Mouse (Mus musculus) telencephalon, adult 2 months (tissue): ENCODE results near the gene Glrb.

Experiments
- DNase-seq: peaks from one replicate; pipeline ENCODE4 v3.0.0-alpha.2; 2011; ENCODE audit warnings: low read depth, low spot score

The Glrb gene

DNA sequence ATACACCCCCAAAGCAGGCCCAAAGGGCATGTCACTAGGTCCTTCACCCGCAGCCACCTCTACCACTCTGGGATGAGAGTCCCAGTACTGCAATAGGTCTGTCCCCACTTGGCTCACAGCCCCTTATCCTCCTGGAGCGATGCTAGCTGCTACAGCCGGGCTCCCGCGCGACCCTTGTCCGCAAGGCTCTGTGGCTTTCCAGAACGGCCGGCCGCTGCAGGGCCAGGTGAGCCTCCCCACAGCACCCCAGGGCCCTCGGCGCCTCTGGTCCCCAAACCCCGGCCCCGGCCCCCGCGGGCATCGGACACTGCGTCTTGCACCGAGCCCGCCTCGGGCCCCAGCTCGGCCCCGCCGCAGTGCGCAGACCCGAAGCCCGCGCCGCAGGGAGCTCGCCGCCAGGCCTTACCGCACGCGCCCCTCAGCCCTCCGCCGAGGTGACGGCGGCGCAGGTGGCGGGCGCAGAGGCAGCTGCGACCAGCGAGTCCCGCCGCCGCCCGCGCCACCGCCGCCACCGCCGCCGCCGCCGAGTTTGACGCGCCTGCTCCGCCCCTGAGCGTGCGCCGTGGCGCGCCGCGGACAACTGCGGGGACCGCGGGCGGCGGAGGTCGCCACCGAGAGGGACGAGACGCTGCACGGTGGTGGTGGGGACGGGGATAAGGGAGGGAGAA lies at the start of gene Glrb:
TSS of gene Glrb (minus strand) at position 550 of the 668 bp plus-strand sequence.
- no peak for DNase-seq

DNA sequence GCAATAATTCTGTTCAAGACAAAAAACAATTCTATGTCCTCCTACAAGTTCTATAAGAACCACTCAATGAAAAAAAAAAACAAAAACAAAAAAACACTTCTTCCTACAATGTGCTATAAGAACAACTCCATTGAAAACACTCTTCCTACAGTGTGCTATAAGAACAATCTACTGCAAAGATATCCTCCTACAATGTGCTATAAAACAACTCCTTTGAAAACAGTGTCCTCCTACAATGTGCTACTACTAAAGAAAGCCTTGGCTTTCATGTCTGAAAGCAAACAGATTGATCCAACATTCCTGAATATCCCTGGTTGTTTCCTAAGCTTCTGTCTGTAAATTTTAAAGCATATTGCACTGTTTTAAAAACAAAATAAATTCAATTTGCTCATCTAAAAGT lies 46.5 kb upstream of the Glrb start:
- DNase-seq, result peak; percentile 34

DNA sequence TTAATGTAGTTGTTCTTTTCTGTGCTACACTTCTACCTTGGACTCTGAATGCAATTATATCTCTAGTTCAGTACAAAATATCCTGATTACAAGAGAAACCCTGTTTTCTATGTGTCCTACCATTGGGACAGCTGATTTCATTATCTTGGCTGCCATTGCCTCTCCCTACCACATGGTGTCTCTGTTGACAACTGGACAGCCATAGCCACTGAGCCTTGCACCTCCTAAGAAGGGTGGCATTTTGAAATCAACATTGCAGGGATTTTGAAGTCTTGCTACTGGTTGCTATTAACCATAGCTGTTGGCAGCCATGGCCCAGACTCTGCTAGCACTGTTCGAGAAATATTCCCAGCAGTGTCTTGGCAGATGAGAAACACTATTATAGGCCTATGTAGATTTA lies 45.1 kb upstream of the Glrb start:
- DNase-seq, result peak; percentile 44

DNA sequence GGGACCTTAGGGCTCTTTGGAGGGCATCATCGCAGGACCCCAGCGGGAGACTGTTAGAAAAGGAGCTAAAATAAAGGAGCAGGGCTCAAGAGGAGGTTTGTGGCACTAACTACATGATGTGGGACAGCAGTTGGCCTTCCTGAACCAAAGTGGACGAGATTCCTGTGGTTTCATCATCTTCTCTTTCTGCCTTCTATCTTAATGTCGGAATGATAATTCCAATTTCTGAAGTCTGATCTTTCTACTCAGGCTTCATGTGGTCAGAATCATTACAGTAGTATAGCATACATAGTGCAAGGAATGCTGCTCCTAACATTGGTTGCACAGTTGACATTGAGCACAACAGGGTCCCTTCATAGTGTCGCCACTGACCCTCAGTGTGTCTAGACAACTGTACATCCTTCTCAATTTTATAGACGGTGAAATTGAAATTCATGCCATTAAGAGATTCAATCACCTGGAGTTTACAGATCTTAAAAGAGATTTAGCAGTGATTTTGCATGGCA lies 372 bp upstream of the Glrb start:
- no peak for DNase-seq

DNA sequence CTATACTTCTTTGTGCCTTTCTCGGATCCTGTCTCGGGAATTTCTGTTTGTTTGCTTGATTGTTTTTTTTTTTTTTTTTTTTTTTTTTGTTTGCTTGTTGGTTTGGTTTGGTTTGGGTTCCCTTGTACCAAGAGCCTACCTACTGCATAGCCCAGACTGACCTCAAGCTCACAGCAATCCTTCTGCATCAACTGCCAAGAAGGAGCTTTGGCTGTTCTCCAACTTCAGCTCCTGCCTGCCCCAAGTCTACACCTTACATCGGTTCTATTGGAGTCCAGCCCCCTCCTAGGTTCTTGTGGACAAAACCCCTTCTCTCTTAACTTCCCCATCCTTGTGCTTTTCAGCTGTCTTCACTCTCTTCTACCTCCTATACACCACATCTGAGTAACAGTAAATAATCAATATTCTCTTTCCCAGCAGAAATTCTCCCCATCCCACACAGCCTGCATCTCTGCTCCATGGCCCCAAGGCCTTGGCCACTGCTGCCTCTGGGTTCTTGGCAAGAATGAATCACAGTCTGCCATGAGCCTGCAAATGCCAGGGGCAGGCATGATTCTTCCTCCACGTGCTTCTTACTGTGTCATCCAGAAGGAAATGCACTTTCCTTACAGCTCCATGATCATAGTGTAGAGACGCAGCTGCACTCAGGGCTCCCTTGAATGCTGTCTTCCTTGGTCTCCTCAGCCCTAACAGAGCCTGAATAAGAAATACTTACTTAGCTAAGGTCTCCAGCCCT lies 18.5 kb downstream of the Glrb start:
- no peak for DNase-seq

DNA sequence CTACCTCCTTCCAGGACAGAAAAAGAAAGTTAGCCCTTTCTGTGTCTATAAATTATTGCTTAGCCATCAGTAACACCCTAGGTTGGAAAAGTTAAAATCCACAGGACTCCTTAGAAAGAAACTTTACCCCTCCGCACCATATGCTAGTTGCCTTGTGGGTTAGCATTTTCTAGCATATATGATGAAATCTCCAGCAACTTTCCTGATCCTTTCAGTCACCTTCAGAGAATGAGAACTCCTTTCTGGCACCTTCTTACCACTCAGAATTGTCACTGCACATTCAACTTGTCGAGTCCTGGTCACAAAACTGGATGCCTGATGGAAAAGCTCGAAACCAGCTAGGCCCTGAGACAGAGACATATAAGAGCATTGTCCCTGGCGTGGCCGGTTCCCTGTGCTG lies 19.1 kb downstream of the Glrb start:
- DNase-seq, result no peak

DNA sequence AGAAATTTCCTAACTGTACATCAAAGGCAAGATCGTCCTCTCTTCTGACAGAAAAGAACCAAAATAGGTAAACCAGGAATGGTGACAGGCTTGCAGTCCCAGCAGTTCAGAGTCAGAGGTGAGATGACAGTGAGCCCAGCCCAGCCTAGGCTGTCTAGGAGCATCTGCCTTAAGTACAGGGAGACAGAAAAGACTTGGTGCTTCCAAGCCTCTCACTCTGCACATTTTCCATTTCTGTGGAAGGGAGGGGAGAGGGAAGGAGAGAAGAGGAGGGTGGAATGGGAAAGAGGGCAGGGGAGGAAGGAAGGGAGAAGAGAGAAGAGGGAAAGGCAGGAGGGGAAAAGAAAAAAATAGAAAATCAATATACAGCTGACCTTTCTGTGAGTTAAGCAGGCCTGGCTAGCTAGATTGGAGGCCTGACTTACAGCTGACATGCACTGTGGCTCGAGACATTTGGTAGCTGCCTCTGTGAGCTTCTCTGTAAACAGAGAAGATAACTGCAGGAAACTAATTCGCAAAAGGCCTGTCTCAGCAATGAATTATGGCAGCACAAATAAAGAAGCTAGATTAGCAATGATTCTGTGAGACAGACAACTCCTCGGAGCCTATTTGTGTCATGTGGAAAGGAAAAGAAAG lies 20.3 kb downstream of the Glrb start:
- DNase-seq, result no peak

DNA sequence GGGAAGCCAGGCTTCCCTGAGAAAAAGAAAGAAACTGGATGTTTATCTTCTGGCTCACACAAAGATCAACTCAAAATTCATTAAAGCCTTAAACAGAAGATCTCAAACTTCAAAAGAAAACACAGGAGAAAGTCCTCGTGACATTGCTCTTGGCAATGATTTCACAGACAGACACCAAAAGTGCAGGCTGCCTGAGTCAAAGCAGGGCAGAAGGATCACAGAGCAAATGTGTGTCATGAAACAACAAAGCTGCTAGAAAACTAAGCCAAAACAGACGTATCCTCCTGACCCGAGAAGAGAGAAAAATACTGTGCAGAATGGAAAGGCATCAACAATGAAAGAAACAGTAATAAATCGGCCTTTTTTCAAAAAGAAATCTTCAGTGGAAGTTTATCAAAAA lies 22.4 kb downstream of the Glrb start:
- no peak for DNase-seq

DNA sequence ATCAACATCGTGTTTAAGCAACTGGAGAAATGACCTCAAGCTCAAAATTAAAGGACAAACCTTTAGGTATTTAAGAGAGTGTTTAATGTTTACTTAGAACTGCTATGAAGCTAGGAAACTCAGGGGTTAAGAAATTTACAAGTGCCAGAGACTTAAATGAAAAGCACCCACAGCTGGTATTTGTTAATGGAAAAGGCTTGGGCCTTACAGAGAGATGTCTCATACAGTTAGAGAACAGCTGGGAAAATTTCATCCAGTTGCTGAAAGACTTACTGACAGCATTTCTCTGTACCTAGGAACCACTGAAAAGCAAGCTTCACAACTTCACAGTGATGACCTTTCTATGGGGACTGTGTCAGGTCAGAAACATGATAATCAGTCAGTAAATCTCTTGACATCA lies 28.3 kb downstream of the Glrb start:
- DNase-seq, result no peak

DNA sequence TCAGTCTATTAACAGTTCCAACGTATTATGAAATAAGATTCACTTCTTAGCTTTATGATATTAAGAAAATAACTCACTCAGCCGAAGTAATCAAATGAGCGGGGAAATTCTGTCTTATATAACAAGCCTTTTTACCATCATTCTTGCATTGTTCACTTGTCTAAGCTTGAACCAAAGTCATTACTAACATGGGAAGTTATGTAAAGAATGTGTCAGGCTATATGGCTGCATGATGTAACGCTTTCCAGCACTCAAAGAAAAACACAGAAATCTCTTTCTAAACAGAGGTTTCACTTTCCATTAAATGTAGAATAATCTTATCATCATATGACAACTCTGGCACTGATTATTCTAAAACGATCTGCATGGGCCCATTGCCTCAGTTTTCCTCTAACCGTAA lies 29.9 kb downstream of the Glrb start:
- no peak for DNase-seq

DNA sequence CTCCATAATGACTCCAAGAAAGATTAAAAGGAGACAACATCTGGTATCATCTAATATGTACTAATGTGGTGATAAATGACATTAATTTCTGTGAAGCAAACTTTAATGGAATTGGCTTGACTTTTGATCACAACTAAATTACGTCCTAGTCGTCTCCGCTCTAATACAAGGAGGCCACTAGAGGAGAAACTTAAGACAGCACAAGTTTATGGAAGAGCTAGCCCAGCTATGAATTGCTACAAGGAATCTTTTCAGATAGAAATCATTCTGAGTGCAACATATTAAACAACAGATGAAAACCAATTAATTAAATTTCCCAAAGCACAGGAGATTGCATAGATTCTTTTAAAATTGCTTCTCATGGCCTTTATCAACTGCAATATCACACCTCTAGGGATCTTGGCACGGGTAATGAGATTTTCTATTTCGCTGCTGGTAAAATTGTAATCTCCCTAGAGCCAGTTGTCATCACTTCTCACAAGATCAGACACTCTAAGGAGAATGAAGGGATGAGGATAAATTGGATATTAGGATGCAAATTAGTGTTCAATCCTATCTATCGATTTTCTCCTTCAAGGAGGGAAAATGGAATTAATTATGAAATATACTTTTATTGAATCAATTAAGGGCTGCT lies 32.7 kb downstream of the Glrb start:
- DNase-seq, result no peak

DNA sequence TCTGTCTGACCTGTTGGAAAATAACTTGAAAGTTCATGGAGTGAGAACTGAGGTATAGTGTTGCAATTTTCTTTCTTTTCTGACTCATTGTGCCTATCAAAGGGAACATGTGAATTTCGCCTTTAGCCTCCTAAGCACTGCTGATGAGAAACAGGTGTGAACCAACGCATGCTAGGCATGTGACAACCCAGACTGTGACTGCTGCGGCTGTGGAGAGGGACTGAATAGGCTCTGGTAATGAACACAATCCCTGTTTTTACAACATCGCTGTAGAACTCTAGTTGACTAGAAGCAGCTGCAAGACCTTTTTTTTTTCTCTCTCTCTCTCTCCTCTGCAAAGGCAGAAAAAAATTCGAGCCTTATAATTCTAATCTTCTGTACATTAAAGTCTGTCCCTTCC lies 34.9 kb downstream of the Glrb start:
- DNase-seq, result no peak

DNA sequence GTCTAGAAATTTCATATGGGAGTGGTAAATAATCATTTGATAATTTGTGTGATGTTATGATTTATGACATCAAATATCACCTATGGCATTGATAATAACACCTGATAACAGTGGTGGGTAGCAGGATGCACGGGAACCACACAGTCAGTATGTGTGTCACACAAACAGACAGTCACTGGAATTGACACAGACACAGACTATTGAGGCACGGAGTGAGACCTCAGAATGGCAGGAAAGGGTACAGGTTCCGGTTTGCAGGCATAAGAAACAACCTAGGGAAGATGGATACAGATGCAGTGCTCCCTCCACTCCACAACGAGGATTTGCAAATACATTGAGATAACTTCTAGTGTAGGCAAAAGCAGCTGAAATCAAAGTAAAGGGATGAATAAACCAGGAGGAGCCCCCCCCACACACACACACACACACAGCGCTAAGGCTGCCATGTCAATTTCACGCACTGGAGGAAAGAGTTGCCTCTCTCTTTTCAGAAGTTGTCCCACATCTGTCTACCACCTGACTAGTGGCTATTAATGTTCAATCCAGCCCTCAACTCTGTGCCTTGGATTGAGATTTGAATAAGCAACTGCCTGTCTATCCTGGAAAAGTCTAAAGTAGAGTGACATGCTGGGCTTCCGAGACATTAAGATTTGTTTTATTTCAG lies 38.6 kb downstream of the Glrb start:
- no peak for DNase-seq

DNA sequence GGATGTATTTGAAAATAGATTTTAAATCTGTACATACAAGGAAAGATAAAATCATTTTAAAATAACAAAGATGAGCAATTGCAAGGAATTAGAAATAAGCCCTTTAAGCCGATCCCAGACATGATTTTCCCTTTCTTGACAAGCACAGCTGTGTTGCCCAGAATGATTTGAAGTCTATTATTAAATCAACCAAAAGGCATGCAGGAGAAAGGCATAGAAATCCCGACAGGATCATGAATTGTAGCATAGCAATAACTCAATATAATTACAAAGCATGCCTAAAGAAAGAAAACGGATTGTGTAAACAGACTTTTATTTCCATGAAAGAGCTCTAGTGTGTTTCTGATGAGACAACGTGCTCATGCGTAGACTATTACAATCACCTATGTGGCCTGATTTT lies 39.4 kb downstream of the Glrb start:
- no peak for DNase-seq

DNA sequence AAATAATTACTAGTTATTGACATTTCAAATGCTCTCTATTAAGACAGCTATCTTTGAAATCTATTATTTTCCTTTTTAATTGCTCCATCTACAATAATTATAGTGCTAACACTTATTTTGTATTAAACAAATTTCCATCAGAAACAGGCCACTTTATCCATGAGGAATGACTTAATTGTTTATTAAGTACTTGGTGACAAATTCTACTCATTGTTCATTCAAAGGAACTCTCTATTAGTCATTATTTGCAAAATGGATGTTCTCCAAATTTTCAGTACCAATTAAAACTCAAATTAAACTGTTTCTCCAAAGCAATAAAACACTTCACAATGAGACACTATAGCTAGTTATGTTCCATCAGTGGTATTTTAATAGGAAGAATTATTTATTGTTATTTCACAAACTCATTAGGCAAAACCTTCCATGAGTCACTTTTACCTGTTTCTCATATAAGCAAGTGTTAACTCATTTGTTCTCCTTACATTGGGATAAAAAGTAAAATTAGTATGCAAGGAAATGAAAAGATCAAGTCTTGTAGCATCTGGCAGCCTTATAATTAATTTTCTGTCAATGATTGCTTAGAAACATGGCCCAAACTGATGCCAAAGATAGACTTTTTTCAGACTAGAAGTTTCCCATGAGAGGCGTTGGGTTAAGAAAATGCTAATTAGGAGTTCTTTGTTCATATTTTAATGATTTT lies 41.8 kb downstream of the Glrb start:
- no peak for DNase-seq

DNA sequence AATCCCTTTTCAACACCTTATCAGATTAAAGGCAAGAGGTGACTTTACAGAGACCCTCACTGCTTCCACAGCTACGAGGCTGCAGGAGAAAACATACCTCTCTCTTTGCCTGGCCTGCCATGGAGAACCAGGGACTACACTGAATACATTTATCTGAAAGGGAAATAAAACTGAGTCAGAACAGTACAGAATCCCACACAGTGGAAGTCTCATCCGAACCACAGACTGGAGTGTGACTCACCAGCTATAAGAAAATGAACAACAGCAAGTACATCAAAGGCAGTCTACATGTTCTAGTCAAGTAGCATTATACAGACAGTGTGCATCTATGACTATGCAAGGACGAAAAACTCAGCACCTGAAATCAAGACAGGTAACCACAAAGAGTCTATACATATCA lies 46.1 kb downstream of the Glrb start:
- DNase-seq, result peak; percentile 62

DNA sequence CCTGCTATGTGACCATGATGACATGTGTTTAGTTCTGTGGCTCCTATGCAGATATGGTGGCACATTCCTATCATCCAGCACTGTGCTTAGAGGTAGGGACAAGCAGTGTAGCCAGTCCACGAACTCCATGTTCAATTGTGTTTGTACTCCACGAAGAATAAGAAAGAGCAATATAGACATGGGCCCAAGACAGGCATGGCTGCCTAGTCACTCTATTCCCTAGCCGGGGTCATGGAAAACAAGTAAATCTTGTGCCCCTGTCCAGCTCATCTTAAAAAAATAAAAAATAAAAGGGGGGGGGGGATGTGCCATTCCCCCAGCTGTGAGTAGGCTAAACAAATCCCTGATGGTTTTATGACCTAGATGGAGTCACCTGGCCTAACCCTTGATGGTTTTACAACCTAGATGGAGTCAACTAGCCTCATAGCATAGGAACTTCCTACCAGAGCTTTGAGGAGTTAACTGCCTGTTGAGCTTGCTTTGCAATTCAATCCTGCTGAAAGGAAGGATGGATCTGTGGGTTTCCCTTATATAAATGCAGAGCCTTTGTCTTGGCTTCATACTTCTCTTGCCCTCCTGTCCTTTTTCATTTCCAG lies 60.5 kb downstream of the Glrb start:
- DNase-seq, result no peak

DNA sequence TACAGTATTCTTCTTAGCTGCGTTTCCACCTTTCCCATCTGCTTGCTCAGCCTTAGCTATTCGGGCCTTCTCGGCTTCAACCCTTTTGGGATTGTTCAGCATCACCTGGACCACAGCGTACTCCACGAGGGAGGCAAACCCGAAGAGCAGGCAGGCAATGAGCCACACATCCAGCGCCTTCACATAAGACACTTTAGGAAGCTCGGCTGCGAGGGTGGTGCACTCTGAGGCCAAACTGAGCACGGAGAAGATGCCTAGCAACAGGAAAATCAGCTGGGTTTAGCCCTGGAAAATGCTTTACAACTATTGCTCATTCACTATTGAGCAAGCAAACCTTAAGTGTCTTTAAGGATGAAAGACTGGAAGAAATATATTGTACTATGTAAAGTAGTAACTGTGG lies 62.5 kb downstream of the Glrb start:
- DNase-seq, result no peak

DNA sequence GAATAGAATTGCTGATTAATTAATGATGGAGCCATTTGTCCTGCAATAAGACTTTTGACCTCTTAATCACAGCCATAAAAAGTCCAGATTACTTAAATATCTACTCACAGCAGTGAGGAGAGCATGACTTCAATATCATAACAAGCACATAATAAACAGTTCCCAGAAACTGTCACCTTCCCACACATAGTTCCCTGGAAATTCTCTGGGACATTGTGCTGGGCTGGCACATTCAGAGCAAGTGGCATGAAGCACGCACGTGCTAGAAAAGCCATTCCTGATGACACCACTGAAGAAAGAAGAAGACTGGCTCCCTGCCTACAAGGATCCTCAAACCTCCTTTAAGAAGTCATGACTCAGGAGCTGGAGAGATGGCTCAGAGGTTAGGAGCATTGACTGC lies 67.8 kb downstream of the Glrb start:
- peak; percentile 24 for DNase-seq

DNA sequence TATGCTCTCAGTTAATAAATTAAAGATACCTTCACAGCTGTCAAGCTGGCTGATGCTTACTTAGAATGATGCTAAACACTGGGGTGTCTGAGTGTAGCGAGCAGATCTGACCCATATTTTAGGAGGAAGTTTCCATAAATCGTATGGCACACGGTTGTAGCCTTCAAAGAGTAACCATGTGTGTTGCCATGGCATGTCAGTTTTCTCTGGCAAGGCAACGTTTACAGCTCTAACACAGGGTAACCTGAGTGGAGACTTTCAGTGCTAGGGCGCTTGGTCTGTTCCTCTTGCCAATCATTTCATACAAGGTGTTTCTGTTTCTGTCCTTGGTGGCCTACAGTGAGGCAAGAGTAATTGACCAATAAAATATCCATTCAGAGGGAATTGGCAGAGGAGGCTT lies 73.6 kb downstream of the Glrb start:
- no peak for DNase-seq

DNA sequence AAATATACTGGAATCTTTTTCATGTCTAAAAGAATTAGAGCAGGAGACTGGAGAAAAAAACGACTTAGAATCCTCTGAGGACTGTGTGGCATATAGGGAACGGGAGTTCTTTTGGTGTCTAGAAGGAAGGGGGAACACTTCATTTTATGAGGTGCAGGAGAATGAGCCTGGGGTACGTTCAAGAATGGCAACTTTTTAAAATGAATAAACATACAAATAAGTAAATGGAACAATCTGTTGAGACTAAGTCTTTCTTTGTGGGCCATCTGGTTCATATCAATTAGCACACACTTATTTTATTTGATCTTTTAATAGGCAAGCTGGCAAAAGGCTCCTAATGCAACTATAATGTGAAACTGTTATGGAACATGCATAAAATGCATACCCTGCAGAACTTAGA lies 75.9 kb downstream of the Glrb start:
- no peak for DNase-seq
